ENCODE assay signal across 15 mouse cellular contexts in the genomic region with DNA sequence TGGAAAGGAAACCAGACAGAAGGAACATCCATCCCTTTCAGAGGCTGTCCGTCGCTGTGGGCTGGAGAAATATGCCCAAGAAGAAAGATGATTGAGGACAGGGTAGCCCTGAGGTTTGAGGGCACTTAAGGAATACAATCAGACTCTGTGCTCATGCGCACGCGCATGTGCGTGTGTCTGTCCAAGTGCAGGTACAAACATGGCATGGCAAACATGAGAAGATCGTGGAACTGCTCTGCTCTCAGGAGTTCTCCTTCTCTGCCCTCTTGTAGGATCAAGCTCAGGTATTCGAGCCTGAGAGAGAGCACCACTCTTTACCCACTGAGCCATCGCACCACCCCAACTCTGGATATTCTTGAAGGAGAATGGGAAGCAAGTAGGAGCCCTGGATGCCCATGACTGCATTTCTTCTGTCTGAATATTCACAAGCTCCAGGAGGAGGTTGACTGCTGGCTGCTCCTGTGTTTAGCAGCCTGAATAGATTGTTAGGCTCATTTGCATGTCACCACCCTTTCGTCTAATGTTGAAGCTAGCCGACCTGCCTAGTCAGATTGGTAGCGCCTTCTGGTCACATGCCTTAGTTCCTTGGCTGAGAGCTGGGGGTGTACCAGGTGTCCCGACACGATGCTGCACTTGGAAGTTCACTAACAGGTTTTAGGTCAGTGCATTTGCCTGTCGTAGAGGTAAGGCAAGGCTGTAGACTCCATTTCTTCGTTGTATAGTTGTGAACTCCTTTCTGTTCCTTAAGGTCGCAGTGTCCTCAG. TPM values are rescaled to one million over a fixed set of nuclear protein-coding genes. Genes with fewer than 3 reads are reported as not detected.
DNase-seq lines count a peak whose midpoint lies in the region; ATAC-seq and TF ChIP-seq lines count a peak whose summit lies in the region.
"Had no signal": no experiment of that assay in that cellular context is flagged by ENCODE, and none has a peak within 500 bp of the region (broad histone marks: within the 10 kb centered on the region; RNA-seq: fewer than 3 reads in every experiment).

No protein-coding gene starts in this region.

- peaks cover 20% of the 10 kb centered on the region for H3K4me1 ChIP-seq in heart, adult 2 months (ENCODE audit: control insufficient read depth, insufficient read depth, low read length)
- H3K4me1 ChIP-seq in lung, embryonic 14.5 days (ENCODE audit: insufficient read depth), result peaks cover 54% of the 10 kb centered on the region
- H3K4me1 ChIP-seq in kidney, postnatal 0 days (replicated peaks; ENCODE audit: insufficient read depth, low read length), result peaks cover 41% of the 10 kb centered on the region
- H3K4me1 ChIP-seq in olfactory bulb, adult 2 months (ENCODE audit: control insufficient read depth, insufficient read depth, low read length), result peaks cover 35% of the 10 kb centered on the region

- H3K9me3 ChIP-seq in lung, embryonic 14.5 days (ENCODE audit: low read depth, low read length), result no peaks in the 10 kb centered on the region
- no peaks in the 10 kb centered on the region for H3K9me3 ChIP-seq in kidney, postnatal 0 days (replicated peaks; ENCODE audit: low read length)
- H3K9me3 ChIP-seq: hindbrain, embryonic 13.5 days had no signal

- no peak for TF ChIP-seq EP300 in heart, adult 2 months (IDR thresholded peaks at IDR 0.05; ENCODE audit: insufficient read depth, low read depth, low read length)

- H3K36me3 ChIP-seq in heart, adult 2 months (ENCODE audit: control insufficient read depth, insufficient read depth, low read length), result peaks cover 5% of the 10 kb centered on the region
- H3K36me3 ChIP-seq in lung, embryonic 14.5 days (ENCODE audit: insufficient read depth), result no peaks in the 10 kb centered on the region
- no peaks in the 10 kb centered on the region for H3K36me3 ChIP-seq in kidney, postnatal 0 days (ENCODE audit: insufficient read depth, low read length)
- H3K36me3 ChIP-seq: hindbrain, embryonic 13.5 days had no signal

- intact Hi-C loops in heart, adult 2 months (cut with DNase I), result no loop called here

- peak overlapping the region; percentile 11; the same call in 1 of the 2 replicates for H3K4me2 ChIP-seq in lung, embryonic 14.5 days
- H3K4me2 ChIP-seq in kidney, postnatal 0 days (ENCODE audit: low read length), result no peak overlapping the region
- H3K4me2 ChIP-seq: hindbrain, embryonic 13.5 days had no signal

- H3K27me3 ChIP-seq in heart, adult 2 months (ENCODE audit: control insufficient read depth, insufficient read depth, low read length), result no peaks in the 10 kb centered on the region
- H3K27me3 ChIP-seq in lung, embryonic 14.5 days (ENCODE audit: insufficient read depth, low read length), result no peaks in the 10 kb centered on the region
- no peaks in the 10 kb centered on the region for H3K27me3 ChIP-seq in kidney, postnatal 0 days (ENCODE audit: insufficient read depth, low read length)
- H3K27me3 ChIP-seq: hindbrain, embryonic 13.5 days had no signal

- no peak overlapping the region for H3K9ac ChIP-seq in heart, adult 2 months (ENCODE audit: low read depth, low read length)
- no peak overlapping the region for H3K9ac ChIP-seq in lung, embryonic 14.5 days
- no peak overlapping the region for H3K9ac ChIP-seq in kidney, postnatal 0 days (ENCODE audit: low read depth, low read length)
- H3K9ac ChIP-seq: forebrain, postnatal 0 days; hindbrain, embryonic 13.5 days had no signal

- no peak overlapping the region for H3K4me3 ChIP-seq in heart, adult 2 months
- no peak overlapping the region for H3K4me3 ChIP-seq in lung, embryonic 14.5 days (ENCODE audit: low read depth, low read length)
- H3K4me3 ChIP-seq in kidney, postnatal 0 days (replicated peaks; ENCODE audit: low read depth, low read length), result no peak overlapping the region
- H3K4me3 ChIP-seq in olfactory bulb, adult 2 months (ENCODE audit: insufficient read depth, low read depth, low read length), result no peak overlapping the region
- H3K4me3 ChIP-seq: hindbrain, embryonic 13.5 days had no signal

- peak; percentile 77 for DNase-seq in heart, adult 11 months
- no peak for DNase-seq in heart, adult 2 months
- DNase-seq in lung, embryonic 14.5 days, result no peak
- DNase-seq in lung, postnatal 25 days (ENCODE audit: low spot score), result no peak
- no peak for DNase-seq in kidney, postnatal 0 days (ENCODE audit: low spot score)
- DNase-seq in cerebellum, adult 11-12 months, result no peak
- DNase-seq: B cell, adult 2 months; cerebellum, postnatal 36 days; forebrain, postnatal 0 days; liver; right cerebral cortex, postnatal 25 days; thymus, postnatal 36 days had no signal

- no peak for TF ChIP-seq CTCF in heart, adult 2 months (IDR thresholded peaks at IDR 0.05)
- no peak for TF ChIP-seq CTCF in lung, embryonic 14.5 days (IDR thresholded peaks at IDR 0.05; ENCODE audit: low read depth)
- no peak for TF ChIP-seq CTCF in kidney, postnatal 0 days (IDR thresholded peaks at IDR 0.05; ENCODE audit: low read depth)
- no peak for TF ChIP-seq CTCF in olfactory bulb, adult 2 months (IDR thresholded peaks at IDR 0.05; ENCODE audit: insufficient read depth, low read depth, low read length)

- no peak for TF ChIP-seq POLR2A in heart, adult 2 months (IDR thresholded peaks at IDR 0.05; ENCODE audit: insufficient read depth, low read depth, low read length)
- TF ChIP-seq POLR2A in olfactory bulb, adult 2 months (IDR thresholded peaks at IDR 0.05; ENCODE audit: insufficient read depth, low read depth, low read length), result no peak

- no peaks in the 10 kb centered on the region for H3K79me2 ChIP-seq in heart, adult 2 months (replicated peaks; ENCODE audit: control insufficient read depth, insufficient read depth, low read length)

- WGBS in heart, adult 2 months, result 78% methylated on average over 17 of the region's 17 CpGs
- WGBS in lung, embryonic 14.5 days, result 61% methylated on average over 17 of the region's 17 CpGs
- WGBS in kidney, postnatal 0 days, result 69% methylated on average over 17 of the region's 17 CpGs
- 63% methylated on average over 17 of the region's 17 CpGs for WGBS in olfactory bulb, adult 2 months

- ATAC-seq in lung, embryonic 14.5 days (ENCODE audit: insufficient read depth), result no peak
- 0 out of 2 replicates have a peak, but pooled peaks have one; percentile 9 for ATAC-seq in kidney, postnatal 0 days (replicated peaks; ENCODE audit: low FRiP score, low read depth)
- no peak for ATAC-seq in cerebellum, adult (ENCODE audit: insufficient number of reproducible peaks, low FRiP score, low TSS enrichment)
- ATAC-seq: forebrain, postnatal 0 days had no signal

- no peak overlapping the region for H3K27ac ChIP-seq in heart, adult 2 months
- 0 out of 2 replicates have a peak overlapping the region, but pooled peaks have one; percentile 3 for H3K27ac ChIP-seq in lung, embryonic 14.5 days (ENCODE audit: low read depth)
- H3K27ac ChIP-seq in kidney, postnatal 0 days, result peak overlapping the region; percentile 27; the same call in 1 of the 2 replicates
- peak overlapping the region; percentile 8; the same call in 1 of the 2 replicates for H3K27ac ChIP-seq in olfactory bulb, adult 2 months (ENCODE audit: insufficient read depth, low read depth, low read length)
- H3K27ac ChIP-seq: hindbrain, embryonic 13.5 days had no signal

RNA-seq across cellular contexts. Expression of gene Sort1, which starts 7.3 kb away (rescaled TPM):
- 10 to 100 TPM; 17.4 to 19.2 TPM for total RNA-seq in heart, adult 2 months (2021)
- 33.7 and 51.9 TPM in 2 replicates for polyA plus RNA-seq in heart, adult 2 months (2012; rRNA removed)
- polyA plus RNA-seq in lung, embryonic 14.5 days (2014; fragmentation: Nextera tagmentation; extraction: Ambion mirVana), result 32.7 and 33.2 TPM in 2 replicates
- polyA plus RNA-seq in kidney, postnatal 0 days (2015; fragmentation: Nextera tagmentation; extraction: Ambion mirVana), result 11.7 and 12.4 TPM in 2 replicates
- 89.7 TPM in 1 of 2 replicates, not detected in the other for polyA plus RNA-seq in olfactory bulb, adult 2 months (2012; ENCODE audit: insufficient read depth, insufficient read length, low replicate concordance, missing spikeins)

RNA-seq across cellular contexts. Expression of gene Psma5, which starts 34.5 kb away (rescaled TPM):
- total RNA-seq in heart, adult 2 months (2021), result 10 to 100 TPM; 48.1 to 49.9 TPM
- 42.4 and 75.5 TPM in 2 replicates for polyA plus RNA-seq in heart, adult 2 months (2012; rRNA removed)
- polyA plus RNA-seq in lung, embryonic 14.5 days (2014; fragmentation: Nextera tagmentation; extraction: Ambion mirVana), result 320 and 323 TPM in 2 replicates
- 254 and 255 TPM in 2 replicates for polyA plus RNA-seq in kidney, postnatal 0 days (2015; fragmentation: Nextera tagmentation; extraction: Ambion mirVana)
- polyA plus RNA-seq in olfactory bulb, adult 2 months (2012; ENCODE audit: insufficient read depth, insufficient read length, low replicate concordance, missing spikeins), result not detected in 2 replicates
